Mouse (Mus musculus): ENCODE data around the gene Cd24a. TPM values are rescaled to one million over a fixed set of nuclear protein-coding genes. Genes with fewer than 3 reads are reported as not detected.

Gene Cd24a
- total and polyA plus RNA-seq, 3 experiments, result 469 to 2,766 (median 2,120) TPM

GRCm38 (mm10) chr10:43540442-43541152, 37.5 kb upstream of the Cd24a start, which contains the start of gene 1700021F05Rik:
Gene 1700021F05Rik (minus strand): TSS chr10:43540994.
- Histone ChIP-seq H3K36me3 (replicated peaks in 1 of 2; ENCODE audit: control insufficient read depth in 1 of 2, insufficient read depth in 1 of 2, low read length in 1 of 2) (peaks cover 4 to 27% of the 10 kb centered on the region in 2 experiments), H3K27me3 (replicated peaks) (no peaks in the 10 kb centered on the region), H3K4me1 (ENCODE audit: control insufficient read depth in 1 of 2, insufficient read depth in 2 of 2) (peaks cover 6 to 20% of the 10 kb centered on the region in 2 experiments; a peak in 3 of 4 replicates), H3K9me3 (replicated peaks; ENCODE audit: low read length) (no peaks in the 10 kb centered on the region), H3K79me2 (replicated peaks; ENCODE audit: control insufficient read depth, extremely low read depth, insufficient read depth, poor library complexity, severe bottlenecking) (peaks cover 2% of the 10 kb centered on the region; the same call in 1 of the 2 replicates), H3K9ac (ENCODE audit: insufficient read depth, low read depth) (peak within 1 kb of the TSS; percentile 94), H3K27ac (ENCODE audit: insufficient read depth, low read depth) (no peak within 1 kb of the TSS), H3K4me2 (ENCODE audit: insufficient read depth, low read depth, poor library complexity, severe bottlenecking) (peak within 1 kb of the TSS; percentile 87), H3K4me3 (replicated peaks in 1 of 3; ENCODE audit: low read depth in 2 of 3, low read length in 2 of 3, poor library complexity in 1 of 3) (peak within 1 kb of the TSS; percentile 79 to 95 (median 94))
- DNase-seq (ENCODE audit: extremely low read depth), result peak; percentile 91
- TF ChIP-seq CTCF (conservative IDR thresholded peaks at IDR 0.05 in 1 of 2, IDR thresholded peaks at IDR 0.05 in 1 of 2; ENCODE audit: low read depth in 2 of 2, low read length in 2 of 2), result peak; percentile 5 to 83; a peak in 2 of 4 replicates
- no peak for TF ChIP-seq MAFK (IDR thresholded peaks at IDR 0.05; ENCODE audit: insufficient replicate concordance, low read length)
- TF ChIP-seq HCFC1 (IDR thresholded peaks at IDR 0.05; ENCODE audit: low read depth, low read length), result peak; percentile 86
- no peak for TF ChIP-seq USF2 (conservative IDR thresholded peaks at IDR 0.05; ENCODE audit: low read depth, low read length)
- no peak for TF ChIP-seq PAX5 (IDR thresholded peaks at IDR 0.05; ENCODE audit: low read length)
- no peak; the same call in 1 of the 2 replicates for TF ChIP-seq SIN3A (IDR thresholded peaks at IDR 0.05; ENCODE audit: low read length)
- TF ChIP-seq CHD2 (IDR thresholded peaks at IDR 0.05; ENCODE audit: low read length), result no peak
- no peak for TF ChIP-seq JUND (conservative IDR thresholded peaks at IDR 0.05; ENCODE audit: low read depth, low read length)
- TF ChIP-seq ELF1 (IDR thresholded peaks at IDR 0.05; ENCODE audit: low read depth, low read length), result peak; percentile 82
- no peak for TF ChIP-seq ETS1 (conservative IDR thresholded peaks at IDR 0.05; ENCODE audit: low read depth, low read length)
- peak; percentile 19; the same call in 1 of the 2 replicates for TF ChIP-seq MAX (IDR thresholded peaks at IDR 0.05; ENCODE audit: low read length)
- peak; percentile 73; the same call in 1 of the 2 replicates for TF ChIP-seq IRF4 (IDR thresholded peaks at IDR 0.05; ENCODE audit: low read depth, low read length)
- TF ChIP-seq ZKSCAN1 (IDR thresholded peaks at IDR 0.05; ENCODE audit: borderline replicate concordance, low read depth, low read length), result no peak
- TF ChIP-seq ZC3H11A (IDR thresholded peaks at IDR 0.05; ENCODE audit: low read depth, low read length), result no peak
- TF ChIP-seq RAD21 (IDR thresholded peaks at IDR 0.05; ENCODE audit: low read depth, low read length), result peak; percentile 25
- peak; percentile 79; the same call in 1 of the 2 replicates for TF ChIP-seq KAT2A (IDR thresholded peaks at IDR 0.05; ENCODE audit: insufficient replicate concordance, low read length)
- no peak; the same call in 1 of the 2 replicates for TF ChIP-seq MAZ (IDR thresholded peaks at IDR 0.05; ENCODE audit: low read depth, low read length)
- TF ChIP-seq SMC3 (IDR thresholded peaks at IDR 0.05; ENCODE audit: low read depth, low read length), result peak; percentile 28
- no peak for TF ChIP-seq CHD1 (IDR thresholded peaks at IDR 0.05; ENCODE audit: low read depth, low read length)
- TF ChIP-seq POLR2AphosphoS2 (IDR thresholded peaks at IDR 0.05; ENCODE audit: low read depth, low read length), result no peak
- TF ChIP-seq ZMIZ1 (IDR thresholded peaks at IDR 0.05; ENCODE audit: low read depth, low read length), result no peak
- TF ChIP-seq POLR2A (IDR thresholded peaks at IDR 0.05; ENCODE audit: low read depth, low read length), result peak; percentile 84
- TF ChIP-seq GABPA (IDR thresholded peaks at IDR 0.05; ENCODE audit: insufficient replicate concordance, low read depth, low read length), result peak; percentile 81
- no peak for TF ChIP-seq MYC (IDR thresholded peaks at IDR 0.05; ENCODE audit: low read depth, low read length)
- no peak for TF ChIP-seq BHLHE40 (IDR thresholded peaks at IDR 0.05; ENCODE audit: low read depth, low read length)
- no peak for TF ChIP-seq USF1 (IDR thresholded peaks at IDR 0.05; ENCODE audit: low read depth, low read length)
- TF ChIP-seq NELFE (IDR thresholded peaks at IDR 0.05; ENCODE audit: low read depth, low read length), result peak; percentile 64
- no peak for TF ChIP-seq EP300 (IDR thresholded peaks at IDR 0.05; ENCODE audit: low read length)
- peak; percentile 64 for TF ChIP-seq UBTF (IDR thresholded peaks at IDR 0.05; ENCODE audit: low read depth, low read length)
- 0 out of 2 replicates have a peak, but pooled peaks have one; percentile 52 for TF ChIP-seq MXI1 (IDR thresholded peaks at IDR 0.05; ENCODE audit: low read depth, low read length)
- TF ChIP-seq MEF2A (IDR thresholded peaks at IDR 0.05; ENCODE audit: borderline replicate concordance, low read depth, low read length), result peak; percentile 81
- peak; percentile 93 for TF ChIP-seq TCF12 (IDR thresholded peaks at IDR 0.05; ENCODE audit: low read depth, low read length)
- no peak for TF ChIP-seq RCOR1 (conservative IDR thresholded peaks at IDR 0.05; ENCODE audit: low read depth, low read length)
- no peak for TF ChIP-seq JUN (IDR thresholded peaks at IDR 0.05; ENCODE audit: insufficient read depth, low read depth, low read length)
- TF ChIP-seq ZNF384 (IDR thresholded peaks at IDR 0.05; ENCODE audit: low read depth, low read length), result no peak
- TF ChIP-seq E2F4 (IDR thresholded peaks at IDR 0.05; ENCODE audit: insufficient replicate concordance, low read depth, low read length), result no peak
- TF ChIP-seq NRF1 (IDR thresholded peaks at IDR 0.05; ENCODE audit: low read depth, low read length), result peak; percentile 80
- TF ChIP-seq TBP (conservative IDR thresholded peaks at IDR 0.05; ENCODE audit: low read depth, low read length), result peak; percentile 47; the same call in 1 of the 2 replicates
- in situ Hi-C loops (cut with MboI; ENCODE audit: low pct_ligation_motif_present, low pct_unique_long_range_greater_than_20kb, low sequenced_read_pairs) (no loop called here), dilution Hi-C loops (cut with MboI; ENCODE audit: extremely low pct_ligation_motif_present, extremely low pct_unique_long_range_greater_than_20kb, low sequenced_read_pairs) (no loop called here)
